Mouse (Mus musculus) liver, adult 2 months (tissue): ENCODE results near the gene Rap1gap.

Experiments used
- CTCF ChIP-seq: fragments of 200-500 bp; IDR thresholded peaks from 2 replicates; pipeline ENCODE4 v1.5.1; 2011; ENCODE audit warnings: low read depth, low read length, control low read depth
- POLR2A ChIP-seq: fragments of 200-500 bp; IDR thresholded peaks from 2 replicates; pipeline ENCODE4 v1.6.1; 2011; ENCODE audit warnings: low read length, control low read depth; ENCODE audit not compliant: insufficient read depth; ENCODE audit errors: extremely low read depth

DNA sequence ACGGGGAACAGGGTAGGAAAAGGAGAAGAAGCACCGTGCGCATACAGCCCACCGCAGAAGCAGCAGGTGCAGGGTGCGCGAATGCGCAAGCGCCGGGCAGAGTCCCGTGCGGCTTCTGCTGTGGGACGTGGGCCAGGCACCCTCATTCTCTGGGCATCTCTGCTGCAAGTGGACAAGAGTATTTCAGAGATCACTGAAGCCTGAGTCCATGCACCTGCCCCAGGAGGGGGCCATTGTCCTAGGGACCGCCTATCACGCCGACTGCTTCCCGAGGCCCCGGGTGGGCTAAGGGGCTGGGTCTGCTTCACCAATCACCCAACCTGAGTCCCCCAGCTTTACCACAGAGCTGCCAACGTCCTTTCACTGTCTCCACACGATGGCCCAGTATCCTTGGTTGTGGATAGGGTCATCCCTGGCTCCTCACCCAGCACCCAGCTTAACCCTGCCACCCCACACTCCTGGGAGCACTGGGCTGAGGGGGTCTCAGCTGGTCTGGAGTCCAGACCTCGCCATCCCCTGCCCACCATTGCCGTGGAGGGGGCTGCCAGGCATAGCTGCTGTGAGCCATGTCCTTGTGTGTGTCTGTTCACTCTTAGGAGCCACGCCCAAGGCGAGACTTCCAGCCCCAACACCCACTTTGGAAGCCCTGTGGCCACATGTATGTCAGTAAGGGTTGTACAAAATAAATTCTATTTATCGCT lies 64.8 kb downstream of the Rap1gap start:
- TF ChIP-seq CTCF (no peak), POLR2A (no peak)
